31 mouse cellular contexts compared by ENCODE assay signal in genomic region chr2:6306861-6307260, GRCm38 (mm10).
"Had no signal": no experiment of that assay in that cellular context is flagged by ENCODE, and none has a peak within 500 bp of the region (broad histone marks: within the 10 kb centered on the region; RNA-seq: fewer than 3 reads in every experiment).

No protein-coding gene starts in this region.

- H3K27ac ChIP-seq: limb, embryonic 10.5 days; limb, embryonic 12.5 days; limb, embryonic 13.5 days; limb, embryonic 15.5 days; liver, embryonic 12.5 days; liver, embryonic 13.5 days; liver, embryonic 14.5 days; liver, embryonic 15.5 days; lung, embryonic 15.5 days; macrophage; midbrain, embryonic 10.5 days; midbrain, embryonic 12.5 days; midbrain, embryonic 13.5 days; midbrain, embryonic 15.5 days had no signal

- H3K9ac ChIP-seq: limb, embryonic 12.5 days; limb, embryonic 13.5 days; limb, embryonic 15.5 days; liver, embryonic 12.5 days; liver, embryonic 13.5 days; liver, embryonic 14.5 days; liver, embryonic 15.5 days; liver, postnatal 0 days; lung, embryonic 14.5 days; lung, embryonic 15.5 days; midbrain, embryonic 12.5 days; midbrain, embryonic 13.5 days; midbrain, embryonic 15.5 days had no signal

- H3K4me2 ChIP-seq: limb, embryonic 12.5 days; limb, embryonic 13.5 days; limb, embryonic 15.5 days; liver, embryonic 11.5 days; liver, embryonic 12.5 days; liver, embryonic 13.5 days; liver, embryonic 15.5 days; lung, embryonic 14.5 days; lung, embryonic 15.5 days; midbrain, embryonic 11.5 days; midbrain, embryonic 12.5 days; midbrain, embryonic 13.5 days; midbrain, embryonic 15.5 days had no signal

- H3K27me3 ChIP-seq: limb, embryonic 12.5 days; limb, embryonic 13.5 days; limb, embryonic 15.5 days; lung, embryonic 15.5 days; midbrain, embryonic 12.5 days; midbrain, embryonic 13.5 days; midbrain, embryonic 15.5 days had no signal

- H3K4me1 ChIP-seq: limb, embryonic 10.5 days; limb, embryonic 12.5 days; limb, embryonic 13.5 days; limb, embryonic 15.5 days; liver, embryonic 15.5 days; lung, embryonic 15.5 days; midbrain, embryonic 10.5 days; midbrain, embryonic 12.5 days; midbrain, embryonic 13.5 days; midbrain, embryonic 15.5 days had no signal

- H3K9me3 ChIP-seq: limb, embryonic 10.5 days; limb, embryonic 12.5 days; limb, embryonic 13.5 days; limb, embryonic 15.5 days; liver, embryonic 12.5 days; liver, embryonic 13.5 days; liver, embryonic 15.5 days; lung, embryonic 15.5 days; megakaryocyte, embryonic 14.5 days; midbrain, embryonic 10.5 days; midbrain, embryonic 12.5 days; midbrain, embryonic 13.5 days; midbrain, embryonic 15.5 days had no signal

- H3K36me3 ChIP-seq: limb, embryonic 10.5 days; limb, embryonic 12.5 days; limb, embryonic 13.5 days; limb, embryonic 15.5 days; liver, embryonic 12.5 days; liver, embryonic 13.5 days; liver, embryonic 15.5 days; lung, embryonic 15.5 days; midbrain, embryonic 10.5 days; midbrain, embryonic 12.5 days; midbrain, embryonic 13.5 days; midbrain, embryonic 15.5 days had no signal

- H3K4me3 ChIP-seq: limb, embryonic 10.5 days; limb, embryonic 12.5 days; limb, embryonic 13.5 days; limb, embryonic 15.5 days; liver, embryonic 12.5 days; liver, embryonic 13.5 days; liver, embryonic 15.5 days; lung, embryonic 15.5 days; megakaryocyte, embryonic 14.5 days; midbrain, embryonic 10.5 days; midbrain, embryonic 12.5 days; midbrain, embryonic 13.5 days; midbrain, embryonic 15.5 days; myocyte had no signal

- ATAC-seq: liver, embryonic 12.5 days; liver, postnatal 0 days; lung, postnatal 0 days; midbrain, embryonic 13.5 days; midbrain, embryonic 15.5 days; midbrain, embryonic 16.5 days had no signal

- DNase-seq: left cerebral cortex, postnatal 4 days; liver; liver, embryonic 13.5 days; liver, postnatal 0 days; lung, adult 18-20 months; lung, adult 2 months; lung, embryonic 14.5 days; lung, postnatal 10 days; lung, postnatal 14 days; lung, postnatal 36 days; lung, postnatal 4 days; midbrain, embryonic 14.5 days had no signal
